Mouse (Mus musculus) gastrocnemius, adult 18-20 months (tissue): ENCODE measurements around the gene Cpne4. TPM values are rescaled to one million over a fixed set of nuclear protein-coding genes. Genes with fewer than 3 reads are reported as not detected.

Experiments used
- DNase-seq: peaks from one replicate; pipeline ENCODE4 v3.0.0; 2021; ENCODE audit warnings: low spot score
- long read RNA-seq, 2 experiments: library from polyadenylated mRNA; stranded (forward); transcript quantifications; one replicate each; pipeline ENCODE4 v2.0.0; 2021
- total RNA-seq, 2 experiments: library from RNA; stranded (reverse); gene quantifications; 2 replicates each; pipeline ENCODE4 v1.2.3; 2021

The Cpne4 gene
- total RNA-seq: not detected
- long read RNA-seq, experiment 1: 0 reads
- long read RNA-seq, experiment 2: 0 reads

GRCm38 (mm10) chr9:104546986-104547385 lies at the start of gene Cpne4:
TSS of gene Cpne4 (plus strand) at chr9:104547286.
- no peak for DNase-seq

GRCm38 (mm10) chr9:104515187-104515586 lies 31.9 kb upstream of the Cpne4 start:
- DNase-seq: no peak

- DNase-seq: no peak
Observed at GRCm38 (mm10) chr9:104535508-104535907, 11.6 kb upstream of the Cpne4 start.

GRCm38 (mm10) chr9:104565815-104566214 lies 18.7 kb downstream of the Cpne4 start:
- no peak for DNase-seq

GRCm38 (mm10) chr9:104566468-104566867 lies 19.4 kb downstream of the Cpne4 start:
- DNase-seq: no peak

- no peak for DNase-seq
Observed at GRCm38 (mm10) chr9:104567096-104567495, 20.0 kb downstream of the Cpne4 start.

GRCm38 (mm10) chr9:104569480-104570167 lies 22.5 kb downstream of the Cpne4 start:
- DNase-seq: peak; percentile 16

- no peak for DNase-seq
Observed at GRCm38 (mm10) chr9:104572856-104573255, 25.8 kb downstream of the Cpne4 start.

- peak; percentile 31 for DNase-seq
Observed at GRCm38 (mm10) chr9:104574476-104574875, 27.4 kb downstream of the Cpne4 start.

GRCm38 (mm10) chr9:104581921-104582624 lies 35.0 kb downstream of the Cpne4 start:
- no peak for DNase-seq

- no peak for DNase-seq
Observed at GRCm38 (mm10) chr9:104582675-104583074, 35.6 kb downstream of the Cpne4 start.

- DNase-seq: no peak
Observed at GRCm38 (mm10) chr9:104594550-104594949, 47.5 kb downstream of the Cpne4 start.

- no peak for DNase-seq
Observed at GRCm38 (mm10) chr9:104594979-104595378, 47.9 kb downstream of the Cpne4 start.

- DNase-seq: no peak
Observed at GRCm38 (mm10) chr9:104612523-104612922, 65.4 kb downstream of the Cpne4 start.

- no peak for DNase-seq
Observed at GRCm38 (mm10) chr9:104616691-104617090, 69.6 kb downstream of the Cpne4 start.

GRCm38 (mm10) chr9:104623564-104623963 lies 76.5 kb downstream of the Cpne4 start:
- no peak for DNase-seq

GRCm38 (mm10) chr9:104627816-104628215 lies 80.7 kb downstream of the Cpne4 start:
- DNase-seq: no peak

GRCm38 (mm10) chr9:104629282-104629681 lies 82.2 kb downstream of the Cpne4 start:
- no peak for DNase-seq

GRCm38 (mm10) chr9:104646348-104646994 lies 99.4 kb downstream of the Cpne4 start:
- DNase-seq: no peak

- DNase-seq: no peak
Observed at GRCm38 (mm10) chr9:104652691-104653261, 105.7 kb downstream of the Cpne4 start.

GRCm38 (mm10) chr9:104659758-104660157 lies 112.7 kb downstream of the Cpne4 start:
- no peak for DNase-seq

GRCm38 (mm10) chr9:104676665-104677064 lies 129.6 kb downstream of the Cpne4 start:
- DNase-seq: no peak
